Mouse (Mus musculus) spleen, adult 2 months (tissue): ENCODE results near the gene Wasl.

ENCODE experiments used
- CTCF ChIP-seq: fragments of 200-500 bp; IDR thresholded peaks from 2 replicates; pipeline ENCODE4 v1.5.1; 2011; ENCODE audit warnings: mild to moderate bottlenecking, inconsistent platforms; ENCODE audit not compliant: insufficient read depth, insufficient read length, insufficient replicate concordance; ENCODE audit errors: extremely low read depth
- POLR2A ChIP-seq: fragments of 200-500 bp; IDR thresholded peaks from 2 replicates; pipeline ENCODE4 v1.6.1; 2011; ENCODE audit warnings: low read depth, low read length, inconsistent platforms

DNA sequence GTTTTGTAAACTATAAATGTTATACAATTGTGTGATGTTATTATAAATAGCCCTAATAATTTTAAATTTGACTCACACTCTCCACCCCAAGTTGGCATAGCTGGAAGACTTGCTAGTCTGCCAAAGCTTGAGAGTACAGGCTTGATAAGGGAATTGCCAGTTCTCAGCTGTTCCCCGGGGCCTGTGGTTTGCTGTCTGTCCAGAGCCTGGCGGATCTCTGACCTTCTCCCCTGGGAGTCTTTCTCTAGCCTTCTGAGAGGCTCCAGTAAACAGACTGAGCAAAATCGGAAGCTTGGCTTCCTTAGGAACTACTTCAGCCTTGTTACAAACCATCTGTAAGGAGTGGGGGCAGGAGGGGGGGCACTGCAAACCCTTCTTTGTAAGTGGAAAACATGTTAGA, 77.9 kb downstream of the Wasl start:
- TF ChIP-seq CTCF (no peak), POLR2A (no peak)
